14 mouse cellular contexts compared by ENCODE assay signal in genomic region chr15:84372801-84373200, GRCm38 (mm10).
"Had no signal": no experiment of that assay in that cellular context is flagged by ENCODE, and none has a peak within 500 bp of the region (broad histone marks: within the 10 kb centered on the region; RNA-seq: fewer than 3 reads in every experiment).

No protein-coding gene starts in this region.

- H3K4me3 ChIP-seq: limb, embryonic 15.5 days; midbrain, embryonic 13.5 days; neural tube, embryonic 15.5 days had no signal

- H3K27ac ChIP-seq: kidney, postnatal 0 days; limb, embryonic 15.5 days; liver, embryonic 14.5 days; midbrain, embryonic 13.5 days; neural tube, embryonic 15.5 days had no signal

- DNase-seq: kidney, adult 9 months; kidney, postnatal 36 days; lung, adult 18-20 months; lung, postnatal 36 days; right cerebral cortex, adult 18-20 months; right cerebral cortex, postnatal 4 days; spleen, adult 18-20 months; thymus, adult 18-20 months; thymus, postnatal 14 days had no signal
